Mouse (Mus musculus): Measurements from ENCODE around the gene Lztr1.
"Not testable (repeated sequence)": the region's sequence is repeated elsewhere in the genome, so short reads cannot be mapped to it uniquely, and the experiment has no call there.

Gene Lztr1

DNA sequence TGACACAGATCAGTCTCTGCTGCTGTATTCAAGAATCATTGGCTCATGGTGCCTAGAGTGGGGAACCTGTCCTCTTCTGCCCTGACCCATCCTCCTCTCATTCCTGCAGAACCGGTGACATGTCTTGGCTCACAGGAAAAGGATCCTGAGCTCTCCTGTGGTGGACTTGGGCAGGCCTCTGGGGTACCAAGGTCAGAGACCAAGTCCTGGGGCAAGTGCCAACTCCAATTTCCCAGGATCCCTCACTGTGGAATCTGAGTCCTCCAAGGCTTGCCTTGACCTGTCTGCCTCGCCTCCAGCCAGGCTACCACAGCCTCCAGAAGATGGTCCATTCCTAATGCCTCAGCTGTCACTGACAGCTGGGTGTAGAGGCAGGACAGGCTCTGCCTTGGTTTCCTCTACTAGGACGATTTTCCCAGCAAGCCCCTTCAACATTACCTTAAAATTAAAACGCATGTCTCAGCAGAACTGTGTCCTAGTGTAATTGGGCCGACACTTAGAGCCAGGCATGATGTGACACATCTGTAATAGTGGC is 1.4 kb upstream of the Lztr1 start:
- DNase-seq (ENCODE audit: low spot score) = no peak

DNA sequence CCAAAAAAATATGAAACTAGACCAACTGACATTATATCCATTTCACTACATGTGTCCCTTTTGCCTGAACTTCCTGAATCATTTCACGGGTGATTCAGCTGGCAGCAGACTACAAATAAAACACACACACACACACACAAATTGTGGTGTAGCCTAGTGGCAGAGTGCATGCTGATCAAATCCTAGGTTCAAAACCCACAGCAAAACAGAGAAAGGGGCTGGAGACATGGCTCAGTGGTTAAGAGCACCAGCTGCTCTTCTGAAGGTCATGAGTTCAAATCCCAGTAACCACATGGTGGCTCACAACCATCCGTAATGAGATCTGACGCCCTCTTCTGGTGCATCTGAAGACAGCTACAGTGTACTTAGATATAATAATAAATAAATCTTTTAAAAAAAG is 457 bp upstream of the Lztr1 start:
- DNase-seq (ENCODE audit: low spot score) = not testable (repeated sequence)

DNA sequence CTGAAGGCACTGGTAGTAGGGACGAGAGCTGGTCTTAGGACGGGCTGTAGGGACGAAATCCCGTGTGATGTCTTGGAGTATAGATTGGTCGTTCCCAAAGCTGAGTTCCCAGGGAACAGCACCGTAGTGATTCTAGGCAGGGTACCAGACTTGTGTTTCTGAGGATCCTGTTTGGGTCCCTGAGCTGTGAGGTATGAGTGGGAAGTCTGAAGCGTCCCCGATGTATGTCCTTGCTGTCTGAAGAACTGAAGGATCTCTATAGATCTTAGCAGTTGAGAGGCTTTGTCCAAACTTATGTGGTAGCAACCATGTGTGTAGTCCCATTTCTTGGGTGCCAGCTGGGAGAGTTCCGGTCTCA is 731 bp downstream of the Lztr1 start:
- no peak for DNase-seq (ENCODE audit: low spot score)

DNA sequence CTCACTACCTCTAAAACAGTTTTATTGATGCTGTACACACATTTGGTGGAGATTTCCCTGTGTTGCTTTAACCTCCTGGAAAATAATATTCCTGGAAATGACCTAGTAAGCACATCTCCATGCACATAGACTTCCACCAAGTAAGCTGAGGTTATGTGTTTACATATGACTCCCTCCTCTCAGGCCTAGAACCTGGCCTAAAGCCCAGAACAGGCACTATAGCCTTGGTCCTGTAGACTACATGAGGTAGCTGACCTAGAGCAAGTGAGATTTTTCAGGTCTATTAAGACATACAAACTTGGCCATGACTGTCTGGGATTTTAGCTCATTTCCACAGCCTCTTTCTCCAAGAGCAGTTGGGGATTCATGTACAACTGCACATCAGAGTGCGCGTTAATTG is 1.7 kb downstream of the Lztr1 start:
- DNase-seq (ENCODE audit: low spot score) = no peak

DNA sequence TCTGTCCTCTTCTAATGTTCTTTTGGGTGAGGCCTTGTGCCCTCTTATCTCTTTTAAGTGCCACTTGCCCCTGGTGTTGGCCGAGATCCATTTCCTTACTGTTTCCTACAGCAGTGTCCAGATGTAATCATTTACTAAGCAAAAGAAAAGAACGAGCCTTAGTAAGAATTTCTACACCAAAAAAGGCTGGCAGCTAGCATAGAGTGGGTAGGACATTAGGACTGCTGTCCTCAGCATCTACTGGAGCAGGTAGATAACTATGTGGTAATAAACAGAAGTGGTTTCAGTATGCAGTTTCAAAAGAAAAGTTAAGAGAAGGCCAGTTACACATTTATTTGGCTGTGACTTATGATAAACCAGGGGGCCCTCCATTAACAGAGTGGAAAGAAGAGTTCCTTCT is 2.2 kb downstream of the Lztr1 start:
- no peak for DNase-seq (ENCODE audit: low spot score)

DNA sequence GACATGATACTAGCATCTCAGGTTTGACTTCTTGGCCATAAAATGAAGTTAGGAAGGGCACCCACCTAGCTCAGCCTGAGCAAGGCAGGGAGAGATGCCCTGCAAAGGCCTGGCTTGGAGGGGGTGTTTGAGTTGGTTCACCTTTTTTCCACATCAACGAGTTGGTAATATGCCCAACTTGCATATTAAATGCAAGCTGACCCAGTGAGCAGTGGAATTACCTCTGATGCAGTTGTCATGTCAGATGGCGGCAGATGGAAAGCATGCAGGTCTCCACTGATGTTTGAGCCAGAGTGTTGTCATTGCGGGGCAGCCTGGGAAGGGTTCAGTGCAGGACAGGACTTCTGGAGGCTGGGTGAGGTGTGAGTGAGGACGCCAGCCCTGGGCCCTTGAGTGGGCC is 2.9 kb downstream of the Lztr1 start:
- DNase-seq (ENCODE audit: low spot score) = no peak

DNA sequence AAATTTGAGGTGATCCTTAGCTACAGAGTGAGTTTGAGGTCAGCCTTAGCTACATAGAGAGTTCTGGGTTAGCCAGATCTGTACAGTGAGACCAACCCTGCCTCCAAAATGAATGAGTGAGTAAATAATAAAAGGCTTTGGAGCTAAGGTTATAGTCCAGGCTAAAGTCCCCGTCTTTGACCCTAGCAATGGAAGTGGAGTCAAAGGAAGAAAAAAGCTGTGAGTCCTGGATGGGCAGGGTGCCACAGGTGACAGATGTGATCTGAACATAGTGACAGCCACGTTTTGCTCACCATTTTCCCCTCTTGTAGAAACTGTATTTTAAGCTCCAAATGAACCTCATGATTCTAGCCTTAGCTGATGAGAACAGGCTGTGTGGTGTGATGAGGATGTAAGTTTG is 10.4 kb downstream of the Lztr1 start:
- no peak for DNase-seq (ENCODE audit: low spot score)

DNA sequence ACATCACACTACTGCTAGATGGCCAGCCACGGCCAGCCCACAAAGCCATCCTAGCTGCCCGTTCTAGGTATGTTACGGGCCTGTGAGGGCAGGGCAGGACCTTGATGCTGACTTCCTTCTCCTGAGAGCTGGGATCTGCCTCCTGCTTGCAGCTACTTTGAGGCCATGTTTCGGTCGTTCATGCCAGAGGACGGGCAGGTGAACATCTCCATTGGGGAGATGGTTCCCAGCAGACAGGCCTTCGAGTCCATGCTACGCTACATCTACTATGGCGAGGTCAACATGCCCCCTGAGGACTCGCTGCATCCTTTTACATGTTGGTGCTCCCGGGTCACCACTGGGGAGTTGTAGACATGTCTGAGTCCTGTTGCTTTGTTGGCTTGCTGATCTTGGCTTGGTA is 15.7 kb downstream of the Lztr1 start:
- DNase-seq (ENCODE audit: low spot score) = no peak

DNA sequence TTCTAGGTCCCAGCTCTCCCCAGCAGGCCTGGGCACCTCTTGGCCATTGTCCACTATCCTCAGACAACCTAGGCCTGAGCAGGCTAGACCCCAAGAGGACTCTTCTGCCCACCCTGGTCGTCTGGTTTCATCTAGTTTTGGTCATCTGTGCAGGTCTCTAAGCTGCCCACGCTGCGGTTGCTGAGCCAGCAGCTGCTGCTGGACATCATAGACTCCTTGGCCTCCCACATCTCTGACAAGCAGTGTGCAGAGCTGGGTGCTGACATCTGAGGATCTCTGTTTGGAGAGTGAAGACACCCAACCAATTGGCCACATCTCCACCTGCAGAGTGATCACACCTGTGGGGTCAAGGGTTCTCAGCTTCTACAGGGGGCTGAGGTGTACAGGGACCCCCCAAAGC is 17.0 kb downstream of the Lztr1 start:
- no peak for DNase-seq (ENCODE audit: low spot score)

DNA sequence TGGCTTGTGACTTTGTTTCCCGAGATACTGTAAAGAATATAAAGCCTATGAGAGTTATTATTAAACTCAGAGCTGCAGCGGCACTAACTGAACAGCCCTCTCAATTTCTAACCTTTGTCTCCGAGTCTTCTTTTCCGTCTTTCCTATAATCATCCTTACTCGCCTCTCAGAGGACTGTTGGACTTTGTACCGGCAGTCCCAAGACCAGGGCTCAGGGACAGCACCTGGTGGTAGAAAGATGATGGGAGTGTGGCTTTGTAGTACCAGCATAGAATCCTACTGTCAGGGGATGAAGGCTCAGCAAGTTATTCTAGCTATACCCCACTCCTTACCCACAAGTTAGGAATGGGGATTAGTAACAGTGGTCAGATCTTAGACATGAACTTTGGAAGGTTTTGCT is 17.7 kb downstream of the Lztr1 start:
- no peak for DNase-seq (ENCODE audit: low spot score)

DNA sequence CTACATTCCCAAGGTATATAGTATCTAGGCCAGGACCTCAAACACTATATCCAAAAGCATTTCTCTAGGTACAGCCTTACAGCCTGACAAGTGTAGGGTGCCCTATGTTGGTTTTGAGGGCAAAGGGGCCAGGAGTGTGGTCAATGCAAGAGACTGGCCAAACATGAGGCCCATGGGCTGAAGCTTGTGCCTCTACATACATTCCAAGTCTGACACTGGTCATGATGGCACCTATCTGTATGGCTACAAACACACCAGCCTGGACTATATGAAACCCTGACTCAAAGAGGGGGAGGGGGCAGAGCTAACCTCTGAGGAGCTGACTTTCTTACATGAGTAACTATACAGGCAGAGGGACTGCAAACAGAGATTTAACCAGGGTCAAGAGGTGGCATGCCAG is 19.1 kb downstream of the Lztr1 start:
- DNase-seq (ENCODE audit: low spot score) = no peak

DNA sequence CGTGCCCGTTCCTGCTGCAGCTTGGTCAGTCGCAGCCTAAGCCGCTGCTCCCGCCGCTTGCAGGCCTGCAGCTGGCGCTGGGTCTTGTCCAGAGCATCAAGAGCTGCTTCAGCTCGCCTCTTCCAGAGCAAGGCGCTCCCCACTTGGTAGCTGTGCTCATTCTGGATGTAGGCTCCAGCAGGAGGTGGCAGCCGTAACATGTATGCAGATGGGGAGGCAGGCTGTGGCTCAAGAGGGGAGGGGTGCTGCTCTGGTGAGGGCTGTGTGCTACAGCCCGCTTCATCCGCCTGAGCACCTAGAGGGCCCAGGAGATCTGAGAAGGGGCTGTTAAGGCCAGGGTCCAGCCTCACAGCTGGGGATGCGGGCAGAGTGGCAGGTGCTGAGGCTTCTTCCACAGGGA is 19.8 kb downstream of the Lztr1 start:
- DNase-seq (ENCODE audit: low spot score) = no peak

DNA sequence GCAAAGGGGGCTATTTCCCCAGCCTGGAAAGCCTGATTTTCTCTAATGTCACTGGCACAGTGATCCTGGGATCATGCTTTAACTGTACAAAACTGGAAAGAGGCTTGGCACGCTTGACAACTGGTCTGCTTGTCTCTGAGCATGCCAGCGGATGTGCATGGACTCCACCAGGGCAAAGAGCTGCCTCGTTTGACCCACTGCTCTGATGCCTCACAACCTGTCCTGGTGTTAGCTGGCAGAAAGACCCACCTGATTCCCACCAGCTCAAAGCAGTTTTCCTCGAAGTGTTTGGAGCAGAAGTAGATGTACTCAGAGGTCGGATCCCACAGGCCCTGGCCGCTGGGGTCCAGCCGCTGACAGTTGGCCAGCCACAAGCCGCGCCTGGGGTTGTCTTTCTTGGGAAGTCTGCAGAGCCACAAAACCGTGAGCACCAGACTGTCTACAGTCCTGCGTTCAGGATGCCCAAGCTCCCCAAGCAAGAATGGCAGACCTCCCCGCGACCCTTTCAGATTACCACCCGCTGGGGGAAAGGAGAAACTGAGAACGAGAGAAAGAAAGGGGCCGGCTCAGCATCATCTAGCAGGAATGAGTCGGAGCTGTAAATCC is 21.6 kb downstream of the Lztr1 start:
- DNase-seq (ENCODE audit: low spot score) = no peak

DNA sequence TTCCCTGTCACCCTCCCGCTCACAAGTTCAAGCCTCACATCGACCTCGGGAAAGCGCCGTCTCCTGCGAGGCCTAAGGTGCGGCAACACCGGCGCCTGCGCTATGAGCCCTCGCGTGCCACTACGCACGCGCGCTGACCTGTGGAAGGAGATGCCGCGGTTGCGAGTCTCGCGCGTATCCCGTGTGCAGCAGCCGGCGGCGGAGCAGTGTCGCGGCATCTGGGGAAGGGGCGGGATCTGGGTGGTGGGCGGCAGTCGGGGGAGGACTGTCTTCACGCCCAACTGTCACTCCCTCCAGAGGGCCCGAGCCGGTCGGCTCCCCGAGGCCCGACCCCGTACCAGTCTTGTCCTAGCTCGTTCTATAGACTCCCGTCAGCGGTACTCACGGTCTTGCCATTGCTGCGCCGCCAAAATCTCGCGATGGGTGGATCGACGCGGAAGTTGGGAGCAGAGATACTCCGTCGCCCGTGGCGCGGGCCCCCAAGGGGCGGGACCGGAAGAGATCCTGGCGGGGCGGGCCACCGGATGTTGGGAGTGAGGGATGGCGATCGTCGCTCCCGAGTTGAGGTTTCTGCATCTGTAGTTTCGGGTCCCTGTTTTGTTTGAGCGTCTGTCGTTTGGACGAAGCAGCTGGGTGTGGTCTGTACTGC is 22.3 kb downstream of the Lztr1 start, which contains the start of gene Thap7:
Thap7 (minus strand) TSS at position 497 of the 649 bp plus-strand sequence.
- DNase-seq (ENCODE audit: low spot score) = peak; percentile 98

DNA sequence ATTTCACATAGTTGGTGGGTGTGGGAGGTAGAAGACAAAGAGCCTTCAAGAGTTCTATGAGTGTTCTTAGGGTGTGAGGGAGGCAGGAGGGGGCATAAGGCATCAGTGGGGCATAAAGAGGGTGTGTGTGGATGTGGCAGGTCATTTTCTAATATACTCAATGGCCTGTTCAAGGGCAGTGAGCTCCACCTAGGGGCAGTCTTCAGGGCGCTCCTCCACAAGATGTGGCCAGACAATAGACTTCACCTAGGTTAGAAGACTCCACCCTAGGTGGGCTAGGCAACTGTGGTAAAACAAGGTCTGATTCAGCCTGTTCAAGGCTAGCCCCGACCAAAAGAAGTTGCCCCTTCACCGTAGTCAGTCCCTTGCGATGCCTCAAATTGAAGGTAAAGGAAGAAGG is 23.8 kb downstream of the Lztr1 start:
- peak; percentile 75 for DNase-seq (ENCODE audit: low spot score)

DNA sequence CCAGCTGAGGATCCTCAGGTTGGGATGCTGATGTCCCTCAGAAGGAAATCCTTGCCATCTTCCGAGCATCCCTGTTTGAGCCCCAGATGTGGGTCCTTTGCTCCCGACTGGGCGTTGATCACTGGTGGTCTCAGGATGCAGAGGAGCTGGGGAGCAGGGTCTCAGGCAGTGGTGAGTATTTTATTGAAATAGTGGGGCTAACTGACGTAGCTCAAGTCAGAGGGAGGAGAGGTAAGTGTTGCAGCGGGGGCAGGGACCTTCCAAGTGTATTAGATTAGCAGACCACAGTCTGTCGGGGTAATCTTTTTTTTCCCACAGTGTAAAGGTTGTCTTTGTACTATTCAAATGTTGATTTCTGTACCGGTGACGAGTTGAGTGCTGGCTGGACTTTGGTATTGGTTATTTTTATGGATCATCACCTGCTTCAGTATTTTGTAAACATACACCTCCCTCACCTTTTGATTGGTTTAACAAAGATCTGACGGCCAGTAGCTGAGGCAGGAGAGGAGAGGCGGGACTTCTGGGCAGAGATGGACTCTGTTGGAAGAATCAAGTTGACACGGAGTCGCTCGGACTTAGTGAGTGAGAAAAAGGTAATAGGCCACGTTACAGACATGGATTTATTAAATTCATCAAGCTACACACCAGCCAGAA is 24.3 kb downstream of the Lztr1 start:
- DNase-seq (ENCODE audit: low spot score) = no peak

DNA sequence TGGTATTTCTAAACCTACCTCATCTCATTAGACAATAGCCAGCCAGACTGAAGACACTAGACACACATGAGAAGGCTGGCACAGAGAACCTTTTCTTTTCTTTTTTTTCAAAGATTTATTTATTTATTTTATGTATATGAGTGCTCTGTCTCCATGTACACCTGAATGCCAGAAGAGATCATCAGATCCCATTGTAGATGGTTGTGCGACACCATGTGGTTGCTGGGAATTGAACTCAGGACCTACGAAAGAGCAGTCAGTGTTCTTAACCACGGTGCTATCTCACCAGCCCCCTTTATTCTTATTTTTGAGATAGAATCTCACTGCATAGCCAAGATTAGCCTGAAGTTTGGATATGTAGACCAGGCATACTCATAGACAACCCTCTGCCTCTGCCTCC is 28.1 kb downstream of the Lztr1 start:
- no peak for DNase-seq (ENCODE audit: low spot score)

DNA sequence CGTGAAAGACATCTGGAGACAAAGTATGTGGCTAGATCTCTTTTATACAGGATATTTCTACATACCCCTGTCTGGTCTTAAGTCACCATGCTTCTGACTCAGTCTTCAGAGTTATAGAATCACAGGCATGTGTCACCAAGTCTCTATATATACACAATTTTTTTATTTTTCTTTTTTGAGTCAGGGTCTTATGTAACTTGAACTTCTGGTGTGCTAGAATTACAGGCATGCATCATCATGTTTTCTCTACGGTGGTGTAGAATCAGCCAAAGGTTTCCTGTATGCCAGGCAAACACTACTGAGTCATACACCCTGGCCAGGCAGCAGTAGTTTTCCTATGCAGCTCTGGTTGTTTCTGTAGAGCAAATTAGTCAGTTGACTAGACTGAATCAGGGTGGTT is 34.1 kb downstream of the Lztr1 start:
- DNase-seq (ENCODE audit: low spot score) = no peak

DNA sequence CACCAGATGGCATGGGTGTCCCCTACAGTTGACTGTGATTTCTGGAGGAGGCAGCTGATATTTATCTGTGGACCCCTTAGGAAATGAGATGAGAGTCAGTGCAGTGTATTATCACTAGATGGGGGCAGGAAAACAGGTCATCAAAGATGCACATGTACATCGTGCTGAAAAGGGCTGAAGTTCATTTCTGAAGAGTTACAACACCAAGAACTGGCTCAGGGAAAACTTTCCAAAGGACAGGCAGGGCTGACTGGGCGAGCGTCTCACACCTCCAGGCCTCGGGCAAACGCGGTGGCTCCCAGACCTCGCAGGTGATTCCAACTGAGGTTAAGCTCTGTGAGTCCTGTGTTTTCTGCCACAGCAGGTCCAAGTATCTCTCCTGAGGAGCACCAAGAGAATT is 44.3 kb downstream of the Lztr1 start:
- no peak for DNase-seq (ENCODE audit: low spot score)

DNA sequence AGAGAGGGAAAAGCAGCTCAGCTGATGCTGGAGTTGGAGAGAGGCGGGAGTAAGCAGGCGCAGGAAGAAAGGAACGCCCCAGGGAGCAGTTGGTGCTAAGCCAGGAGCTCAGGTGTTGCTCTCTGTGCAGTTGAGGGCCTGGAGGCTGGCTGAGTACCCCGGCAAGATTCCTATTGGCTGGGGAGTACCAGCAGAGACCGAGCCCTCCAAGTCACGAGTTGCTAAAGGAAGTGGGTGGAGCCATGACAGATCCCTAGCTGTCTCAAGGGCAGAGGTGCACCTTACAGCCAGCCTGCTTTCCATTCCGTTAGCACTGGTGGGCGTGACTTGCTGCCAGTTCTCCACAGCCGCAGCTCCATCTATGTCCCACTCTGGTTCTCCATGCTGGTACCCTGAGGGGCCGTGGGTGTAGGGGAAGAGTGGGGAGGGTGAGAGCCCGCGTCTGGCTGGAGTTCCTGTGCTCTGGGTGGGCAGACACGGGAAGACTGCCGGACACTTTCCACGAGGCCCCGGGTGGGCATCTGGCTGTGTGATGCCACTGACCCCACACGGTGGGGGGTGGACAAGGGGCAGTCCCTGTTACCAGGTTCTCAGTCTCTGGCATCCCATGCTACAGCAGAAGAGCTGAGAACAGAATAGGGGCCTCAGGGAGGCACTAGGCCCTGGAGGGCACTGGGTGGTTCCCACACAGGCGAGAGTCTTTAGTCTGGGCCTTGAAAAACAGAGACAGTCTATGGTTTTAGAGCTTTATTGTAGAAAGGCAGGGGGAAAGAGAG is 45.6 kb downstream of the Lztr1 start:
- peak; percentile 92 for DNase-seq (ENCODE audit: low spot score)

DNA sequence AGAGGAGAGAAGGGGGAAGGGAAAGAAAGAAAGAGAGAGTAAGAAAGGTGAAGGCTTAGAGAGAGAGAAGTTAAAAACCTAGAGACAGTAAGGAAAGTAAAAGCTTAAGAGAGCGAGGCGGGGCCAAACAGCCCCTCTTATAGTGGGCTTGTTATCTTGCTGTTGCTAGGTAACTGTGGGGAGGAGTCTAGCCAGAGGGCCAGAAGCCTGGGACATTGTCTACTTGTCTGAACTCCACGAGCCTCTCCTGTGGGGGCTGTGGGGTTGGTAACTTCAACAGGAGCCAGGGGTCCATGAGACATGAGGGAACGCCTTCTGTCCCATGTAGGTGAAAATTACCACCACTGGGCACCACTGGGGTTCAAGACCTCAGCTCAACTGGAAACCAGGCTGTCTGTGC is 46.2 kb downstream of the Lztr1 start:
- peak; percentile 70 for DNase-seq (ENCODE audit: low spot score)

DNA sequence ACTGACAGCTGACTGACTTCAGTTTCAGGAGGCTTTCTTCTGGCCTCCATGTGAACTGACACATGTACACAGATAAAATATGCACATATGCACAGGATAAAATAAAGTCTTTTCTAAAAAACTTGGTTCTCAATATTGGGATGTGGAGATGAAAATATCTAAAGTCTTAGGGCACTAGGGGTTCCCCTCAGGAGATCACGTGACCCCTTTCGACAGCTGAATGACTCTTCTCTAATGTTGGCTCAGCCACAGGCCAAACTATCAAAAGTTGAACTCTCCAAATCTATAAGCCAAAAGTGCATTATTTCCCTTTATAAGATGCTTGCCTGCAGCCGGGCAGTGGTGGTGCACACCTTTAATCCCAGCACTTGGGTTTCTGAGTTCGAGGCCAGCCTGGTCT is 47.7 kb downstream of the Lztr1 start:
- no peak for DNase-seq (ENCODE audit: low spot score)

DNA sequence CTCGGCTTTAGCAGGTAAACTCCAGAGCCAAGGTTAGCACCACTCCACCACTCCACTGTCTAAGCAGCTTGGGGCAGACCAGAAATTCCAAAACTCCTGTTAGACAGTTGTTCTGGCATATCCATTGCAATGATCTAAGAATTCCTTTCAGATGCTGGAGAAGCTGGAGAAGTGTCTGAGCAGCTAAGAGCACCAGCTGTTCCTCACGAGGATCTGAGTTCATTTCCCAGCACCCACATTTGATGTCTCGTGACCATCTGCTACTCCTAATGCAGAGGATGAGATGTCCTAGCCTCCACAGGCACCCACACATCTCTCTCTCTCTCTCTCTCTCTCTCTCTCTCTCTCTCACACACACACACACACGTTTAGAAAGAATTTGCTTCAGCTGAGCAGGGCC is 48.4 kb downstream of the Lztr1 start:
- DNase-seq (ENCODE audit: low spot score) = no peak
